ENCODE assay signal across 23 mouse cellular contexts in the genomic region with DNA sequence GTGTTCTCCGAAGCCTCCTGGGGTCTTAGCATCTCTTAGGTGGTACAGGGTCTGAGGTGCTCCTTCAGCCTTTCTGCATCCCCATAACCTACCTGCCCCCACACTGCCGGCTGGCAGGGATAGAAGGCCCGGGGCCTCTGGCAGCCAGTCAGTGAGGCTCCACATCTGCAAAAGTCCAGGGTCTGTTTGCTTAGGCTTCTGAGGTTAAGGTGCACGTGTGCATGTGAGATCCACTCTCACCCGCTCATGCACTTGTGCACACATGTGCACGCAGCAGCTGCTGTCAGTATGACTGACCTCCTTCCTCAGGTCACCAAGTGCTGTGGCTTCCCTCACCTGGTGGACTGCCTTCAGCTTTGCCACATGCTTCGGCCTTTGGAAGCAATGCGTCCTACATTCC.
DNase-seq lines count a peak whose midpoint lies in the region; ATAC-seq lines count a peak whose summit lies in the region.
"Had no signal": no experiment of that assay in that cellular context is flagged by ENCODE, and none has a peak within 500 bp of the region (broad histone marks: within the 10 kb centered on the region; RNA-seq: fewer than 3 reads in every experiment).

No protein-coding gene starts in this region.

- H3K4me1 ChIP-seq in midbrain, embryonic 10.5 days, result peaks cover 69% of the 10 kb centered on the region
- H3K4me1 ChIP-seq in midbrain, embryonic 14.5 days (ENCODE audit: control insufficient read depth, insufficient read depth, low read length), result peaks cover 17% of the 10 kb centered on the region
- peaks cover 5% of the 10 kb centered on the region; the same call in 1 of the 2 replicates for H3K4me1 ChIP-seq in intestine, embryonic 15.5 days (replicated peaks)
- peaks cover 24% of the 10 kb centered on the region for H3K4me1 ChIP-seq in liver, embryonic 15.5 days (replicated peaks)
- H3K4me1 ChIP-seq: heart, embryonic 15.5 days had no signal

- intact Hi-C loops in left cerebral cortex, postnatal 14 days (cut with DNase I), result no loop called here

- H3K27ac ChIP-seq in midbrain, embryonic 10.5 days (replicated peaks), result peak overlapping the region; percentile 50; the same call in 1 of the 2 replicates
- H3K27ac ChIP-seq in midbrain, embryonic 14.5 days (replicated peaks; ENCODE audit: low read depth, low read length), result no peak overlapping the region
- H3K27ac ChIP-seq in intestine, embryonic 15.5 days, result no peak overlapping the region
- H3K27ac ChIP-seq in liver, embryonic 15.5 days (replicated peaks), result no peak overlapping the region
- H3K27ac ChIP-seq: heart, embryonic 10.5 days; heart, embryonic 15.5 days; limb, embryonic 13.5 days; neural tube, embryonic 13.5 days had no signal

- 90% methylated on average over 8 of the region's 8 CpGs for WGBS in midbrain, embryonic 10.5 days
- WGBS in midbrain, embryonic 14.5 days, result 87% methylated on average over 8 of the region's 8 CpGs
- WGBS in intestine, embryonic 15.5 days, result 67% methylated on average over 8 of the region's 8 CpGs
- 63% methylated on average over 8 of the region's 8 CpGs for WGBS in liver, embryonic 15.5 days (ENCODE audit: insufficient replicate concordance)

- no peaks in the 10 kb centered on the region for H3K27me3 ChIP-seq in midbrain, embryonic 10.5 days (ENCODE audit: low read depth, poor library complexity, severe bottlenecking)
- H3K27me3 ChIP-seq in midbrain, embryonic 14.5 days (ENCODE audit: control insufficient read depth, insufficient read depth, low read length), result no peaks in the 10 kb centered on the region
- H3K27me3 ChIP-seq in intestine, embryonic 15.5 days (replicated peaks), result no peaks in the 10 kb centered on the region
- H3K27me3 ChIP-seq in liver, embryonic 15.5 days, result peaks cover 25% of the 10 kb centered on the region
- H3K27me3 ChIP-seq: heart, embryonic 15.5 days; limb, embryonic 13.5 days; neural tube, embryonic 13.5 days had no signal

- no peak overlapping the region for H3K4me2 ChIP-seq in midbrain, embryonic 14.5 days (ENCODE audit: low read length)
- no peak overlapping the region for H3K4me2 ChIP-seq in intestine, embryonic 15.5 days (replicated peaks)
- H3K4me2 ChIP-seq in liver, embryonic 15.5 days, result no peak overlapping the region
- H3K4me2 ChIP-seq: heart, embryonic 15.5 days; limb, embryonic 13.5 days; neural tube, embryonic 13.5 days had no signal

- H3K4me3 ChIP-seq in midbrain, embryonic 10.5 days, result no peak overlapping the region
- H3K4me3 ChIP-seq in midbrain, embryonic 14.5 days (replicated peaks; ENCODE audit: low read depth, low read length), result no peak overlapping the region
- no peak overlapping the region for H3K4me3 ChIP-seq in intestine, embryonic 15.5 days (replicated peaks)
- H3K4me3 ChIP-seq in liver, embryonic 15.5 days (replicated peaks), result no peak overlapping the region
- H3K4me3 ChIP-seq: erythroblast, embryonic 14.5 days; heart, embryonic 10.5 days; heart, embryonic 15.5 days; limb, embryonic 13.5 days; neural tube, embryonic 13.5 days had no signal

- no peaks in the 10 kb centered on the region for H3K9me3 ChIP-seq in midbrain, embryonic 10.5 days (replicated peaks)
- no peaks in the 10 kb centered on the region for H3K9me3 ChIP-seq in midbrain, embryonic 14.5 days (ENCODE audit: control insufficient read depth, low read length)
- no peaks in the 10 kb centered on the region for H3K9me3 ChIP-seq in intestine, embryonic 15.5 days
- no peaks in the 10 kb centered on the region for H3K9me3 ChIP-seq in liver, embryonic 15.5 days (replicated peaks)
- H3K9me3 ChIP-seq: heart, embryonic 10.5 days; heart, embryonic 15.5 days; limb, embryonic 13.5 days; neural tube, embryonic 13.5 days had no signal

- no peak overlapping the region for H3K9ac ChIP-seq in midbrain, embryonic 14.5 days (replicated peaks; ENCODE audit: low read length)
- H3K9ac ChIP-seq in intestine, embryonic 15.5 days, result no peak overlapping the region
- no peak overlapping the region for H3K9ac ChIP-seq in liver, embryonic 15.5 days
- H3K9ac ChIP-seq: forebrain, postnatal 0 days; heart, embryonic 15.5 days; limb, embryonic 13.5 days; neural tube, embryonic 13.5 days had no signal

- no peak for ATAC-seq in midbrain, embryonic 14.5 days (ENCODE audit: low FRiP score, low TSS enrichment)
- ATAC-seq in intestine, embryonic 15.5 days, result peak; percentile 62
- peak; percentile 54 for ATAC-seq in liver, embryonic 15.5 days (ENCODE audit: insufficient read depth)
- ATAC-seq: forebrain, postnatal 0 days; hindbrain, embryonic 16.5 days had no signal

- DNase-seq in midbrain, embryonic 10.5 days (ENCODE audit: low spot score), result no peak
- no peak for DNase-seq in midbrain, embryonic 14.5 days
- DNase-seq in yolk sac, embryonic 10.5 days (ENCODE audit: low spot score), result peak; percentile 66
- no peak for DNase-seq in heart, adult 9 months (ENCODE audit: low spot score in 2 of 2)
- no peak for DNase-seq in left cerebral cortex, postnatal 14 days (ENCODE audit: low spot score in 2 of 2)
- DNase-seq: adrenal gland, postnatal 25 days; cerebellum, adult 11-12 months; cerebellum, postnatal 10 days; forebrain, postnatal 0 days; gastrocnemius, postnatal 10 days; kidney, postnatal 14 days; layer of hippocampus, adult 9-11 months; lung, adult 2 months; lung, postnatal 10 days; right cerebral cortex, postnatal 4 days had no signal

- H3K36me3 ChIP-seq in midbrain, embryonic 10.5 days, result no peaks in the 10 kb centered on the region
- no peaks in the 10 kb centered on the region for H3K36me3 ChIP-seq in midbrain, embryonic 14.5 days (ENCODE audit: control insufficient read depth, insufficient read depth, low read length)
- no peaks in the 10 kb centered on the region for H3K36me3 ChIP-seq in intestine, embryonic 15.5 days
- no peaks in the 10 kb centered on the region for H3K36me3 ChIP-seq in liver, embryonic 15.5 days (replicated peaks)
- H3K36me3 ChIP-seq: heart, embryonic 10.5 days; heart, embryonic 15.5 days; limb, embryonic 13.5 days; neural tube, embryonic 13.5 days had no signal
